Mouse (Mus musculus): ENCODE data around the gene Atg2a. TPM values are rescaled to one million over a fixed set of nuclear protein-coding genes. Genes with fewer than 3 reads are reported as not detected.

Gene Atg2a
- polyA plus RNA-seq, 1 experiment from 2014 or later, result 13.6 TPM

- peaks cover 64% of the 10 kb centered on the region for H3K36me3 ChIP-seq (replicated peaks)
- peaks cover 7% of the 10 kb centered on the region; the same call in 1 of the 2 replicates for H3K9me3 ChIP-seq
- no peak overlapping the region for H3K27ac ChIP-seq (replicated peaks)
- no peaks in the 10 kb centered on the region for H3K4me1 ChIP-seq
- no peak overlapping the region for H3K4me3 ChIP-seq
- no peaks in the 10 kb centered on the region for H3K27me3 ChIP-seq (replicated peaks; ENCODE audit: low read depth, poor library complexity, severe bottlenecking)
- no peak for DNase-seq (ENCODE audit: low spot score)
- WGBS, result 79% methylated on average over 4 of the region's 4 CpGs
These were observed 19.5 kb downstream of the Atg2a start for GRCm38 (mm10) chr19:6260946-6261345.

GRCm38 (mm10) chr19:6261379-6261778 lies 19.9 kb downstream of the Atg2a start:
- DNase-seq (ENCODE audit: low spot score), result no peak
- peaks cover 7% of the 10 kb centered on the region; the same call in 1 of the 2 replicates for H3K9me3 ChIP-seq
- H3K4me3 ChIP-seq, result no peak overlapping the region
- no peaks in the 10 kb centered on the region for H3K27me3 ChIP-seq (replicated peaks; ENCODE audit: low read depth, poor library complexity, severe bottlenecking)
- WGBS, result 92% methylated on average over 14 of the region's 14 CpGs
- H3K4me1 ChIP-seq, result no peaks in the 10 kb centered on the region
- H3K27ac ChIP-seq (replicated peaks), result no peak overlapping the region
- peaks cover 60% of the 10 kb centered on the region for H3K36me3 ChIP-seq (replicated peaks)

- WGBS, result 59% methylated on average over 7 of the region's 7 CpGs
- DNase-seq (ENCODE audit: low spot score), result peak; percentile 77
- H3K4me1 ChIP-seq, result no peaks in the 10 kb centered on the region
- peaks cover 7% of the 10 kb centered on the region; the same call in 1 of the 2 replicates for H3K9me3 ChIP-seq
- no peak overlapping the region for H3K4me3 ChIP-seq
- H3K27ac ChIP-seq (replicated peaks), result no peak overlapping the region
- peaks cover 51% of the 10 kb centered on the region for H3K36me3 ChIP-seq (replicated peaks)
- no peaks in the 10 kb centered on the region for H3K27me3 ChIP-seq (replicated peaks; ENCODE audit: low read depth, poor library complexity, severe bottlenecking)
These were observed 20.8 kb downstream of the Atg2a start for GRCm38 (mm10) chr19:6262222-6262621.

- Histone ChIP-seq H3K36me3 (replicated peaks) (peaks cover 44% of the 10 kb centered on the region), H3K9me3 (peaks cover 7% of the 10 kb centered on the region; the same call in 1 of the 2 replicates), H3K27me3 (replicated peaks; ENCODE audit: low read depth, poor library complexity, severe bottlenecking) (no peaks in the 10 kb centered on the region; the same call in 1 of the 2 replicates), H3K4me1 (no peaks in the 10 kb centered on the region), H3K4me3 (no peak overlapping the region), H3K27ac (replicated peaks) (no peak overlapping the region)
- 90% methylated on average over 8 of the region's 8 CpGs for WGBS
- no peak for DNase-seq (ENCODE audit: low spot score)
These were observed 21.5 kb downstream of the Atg2a start for GRCm38 (mm10) chr19:6262839-6263433.

GRCm38 (mm10) chr19:6264200-6264599 lies 22.7 kb downstream of the Atg2a start:
- Histone ChIP-seq H3K9me3 (peaks cover 7% of the 10 kb centered on the region; the same call in 1 of the 2 replicates), H3K4me1 (0 out of 2 replicates have a peak, but pooled peaks cover 3% of the 10 kb centered on the region), H3K27me3 (replicated peaks; ENCODE audit: low read depth, poor library complexity, severe bottlenecking) (no peaks in the 10 kb centered on the region; the same call in 1 of the 2 replicates), H3K36me3 (replicated peaks) (peaks cover 32% of the 10 kb centered on the region), H3K27ac (replicated peaks) (no peak overlapping the region), H3K4me3 (no peak overlapping the region)
- WGBS, result 79% methylated on average over 9 of the region's 9 CpGs
- DNase-seq (ENCODE audit: low spot score), result no peak

- H3K27me3 ChIP-seq (replicated peaks; ENCODE audit: low read depth, poor library complexity, severe bottlenecking), result no peaks in the 10 kb centered on the region; the same call in 1 of the 2 replicates
- no peak for DNase-seq (ENCODE audit: low spot score)
- peaks cover 27% of the 10 kb centered on the region for H3K36me3 ChIP-seq (replicated peaks)
- H3K27ac ChIP-seq (replicated peaks), result no peak overlapping the region
- 88% methylated on average over 8 of the region's 8 CpGs for WGBS
- H3K4me3 ChIP-seq, result no peak overlapping the region
- 0 out of 2 replicates have a peak, but pooled peaks cover 3% of the 10 kb centered on the region for H3K4me1 ChIP-seq
- peaks cover 7% of the 10 kb centered on the region; the same call in 1 of the 2 replicates for H3K9me3 ChIP-seq
These were observed 23.5 kb downstream of the Atg2a start for GRCm38 (mm10) chr19:6264945-6265344.

GRCm38 (mm10) chr19:6265727-6266182 lies 24.3 kb downstream of the Atg2a start:
- Histone ChIP-seq H3K27ac (replicated peaks) (no peak overlapping the region), H3K27me3 (replicated peaks; ENCODE audit: low read depth, poor library complexity, severe bottlenecking) (peaks cover under 1% of the 10 kb centered on the region; the same call in 1 of the 2 replicates), H3K9me3 (peaks cover 4% of the 10 kb centered on the region; the same call in 1 of the 2 replicates), H3K36me3 (replicated peaks) (peaks cover 18% of the 10 kb centered on the region), H3K4me3 (no peak overlapping the region), H3K4me1 (peaks cover 4% of the 10 kb centered on the region; the same call in 1 of the 2 replicates)
- no peak for DNase-seq (ENCODE audit: low spot score)
- 61% methylated on average over 6 of the region's 6 CpGs for WGBS

GRCm38 (mm10) chr19:6267306-6268169 lies 26.1 kb downstream of the Atg2a start:
- Histone ChIP-seq H3K9me3 (no peaks in the 10 kb centered on the region), H3K36me3 (replicated peaks) (peaks cover under 1% of the 10 kb centered on the region), H3K4me1 (peaks cover 12% of the 10 kb centered on the region), H3K27ac (replicated peaks) (no peak overlapping the region), H3K27me3 (replicated peaks; ENCODE audit: low read depth, poor library complexity, severe bottlenecking) (peaks cover 6% of the 10 kb centered on the region), H3K4me3 (no peak overlapping the region)
- 76% methylated on average over 11 of the region's 11 CpGs for WGBS
- no peak for DNase-seq (ENCODE audit: low spot score)

GRCm38 (mm10) chr19:6268170-6268528 lies 26.7 kb downstream of the Atg2a start:
- Histone ChIP-seq H3K4me1 (peaks cover 12% of the 10 kb centered on the region), H3K36me3 (replicated peaks) (no peaks in the 10 kb centered on the region), H3K27ac (replicated peaks) (no peak overlapping the region), H3K9me3 (no peaks in the 10 kb centered on the region), H3K4me3 (no peak overlapping the region), H3K27me3 (replicated peaks; ENCODE audit: low read depth, poor library complexity, severe bottlenecking) (peaks cover 6% of the 10 kb centered on the region)
- peak; percentile 90 for DNase-seq (ENCODE audit: low spot score)
- WGBS, result 18% methylated on average over 8 of the region's 8 CpGs

GRCm38 (mm10) chr19:6268670-6269132 lies 27.2 kb downstream of the Atg2a start:
- Histone ChIP-seq H3K9me3 (no peaks in the 10 kb centered on the region), H3K4me3 (no peak overlapping the region), H3K36me3 (replicated peaks) (no peaks in the 10 kb centered on the region), H3K27ac (replicated peaks) (no peak overlapping the region), H3K27me3 (replicated peaks; ENCODE audit: low read depth, poor library complexity, severe bottlenecking) (peaks cover 6% of the 10 kb centered on the region), H3K4me1 (peaks cover 12% of the 10 kb centered on the region)
- DNase-seq (ENCODE audit: low spot score), result no peak
- 84% methylated on average over 7 of the region's 7 CpGs for WGBS

- DNase-seq (ENCODE audit: low spot score), result no peak
- no peak overlapping the region for H3K27ac ChIP-seq (replicated peaks)
- H3K4me3 ChIP-seq, result no peak overlapping the region
- H3K4me1 ChIP-seq, result peaks cover 14% of the 10 kb centered on the region
- 86% methylated on average over 8 of the region's 8 CpGs for WGBS
- peaks cover 6% of the 10 kb centered on the region for H3K27me3 ChIP-seq (replicated peaks; ENCODE audit: low read depth, poor library complexity, severe bottlenecking)
- no peaks in the 10 kb centered on the region for H3K36me3 ChIP-seq (replicated peaks)
- H3K9me3 ChIP-seq, result no peaks in the 10 kb centered on the region
These were observed 28.5 kb downstream of the Atg2a start for GRCm38 (mm10) chr19:6269798-6270475.

GRCm38 (mm10) chr19:6270661-6271060 lies 29.2 kb downstream of the Atg2a start:
- H3K27me3 ChIP-seq (replicated peaks; ENCODE audit: low read depth, poor library complexity, severe bottlenecking), result peaks cover 6% of the 10 kb centered on the region
- peak overlapping the region; percentile 17; the same call in 1 of the 2 replicates for H3K4me3 ChIP-seq
- H3K9me3 ChIP-seq, result no peaks in the 10 kb centered on the region
- DNase-seq (ENCODE audit: low spot score), result no peak
- peaks cover 21% of the 10 kb centered on the region for H3K4me1 ChIP-seq
- H3K27ac ChIP-seq (replicated peaks), result no peak overlapping the region
- WGBS, result 59% methylated on average over 9 of the region's 9 CpGs
- H3K36me3 ChIP-seq (replicated peaks), result no peaks in the 10 kb centered on the region

All from embryonic facial prominence, embryonic 10.5 days (tissue).